Mouse (Mus musculus): ENCODE results near the gene Psmd8. TPM values are rescaled to one million over a fixed set of nuclear protein-coding genes. Genes with fewer than 3 reads are reported as not detected.
"Not testable (repeated sequence)": the region's sequence is repeated elsewhere in the genome, so short reads cannot be mapped to it uniquely, and the experiment has no call there.

Gene Psmd8
- polyA plus RNA-seq, 1 experiment: 388 TPM

GRCm38 (mm10) chr7:29202577-29202976, 22.1 kb upstream of the Psmd8 start:
- H3K4me3 ChIP-seq (ENCODE audit: insufficient read depth, poor library complexity, severe bottlenecking): no peak overlapping the region
- H3K27me3 ChIP-seq (ENCODE audit: control insufficient read depth, insufficient read depth, insufficient read length): peaks cover 3% of the 10 kb centered on the region
- no peak overlapping the region for H3ac ChIP-seq (ENCODE audit: control insufficient read depth, insufficient read length, low read depth)
- no peaks in the 10 kb centered on the region for H3K36me3 ChIP-seq (ENCODE audit: control insufficient read depth, insufficient read depth)
- H3K79me2 ChIP-seq (ENCODE audit: control insufficient read depth, insufficient read depth): no peaks in the 10 kb centered on the region
- TF ChIP-seq CTCF (IDR thresholded peaks at IDR 0.05; ENCODE audit: control insufficient read depth, insufficient read depth, insufficient read length): no peak
- no peak for TF ChIP-seq FOSL1 (IDR thresholded peaks at IDR 0.05; ENCODE audit: insufficient read depth, low read length, poor library complexity, severe bottlenecking)
- TF ChIP-seq MYOG (IDR thresholded peaks at IDR 0.05; ENCODE audit: control insufficient read depth, extremely low read depth, insufficient read length): no peak
- no peak for TF ChIP-seq MAX (IDR thresholded peaks at IDR 0.05)
- TF ChIP-seq CEBPB (IDR thresholded peaks at IDR 0.05; ENCODE audit: low read depth): no peak
- no peak for TF ChIP-seq MYOD1 (IDR thresholded peaks at IDR 0.05; ENCODE audit: control insufficient read depth, insufficient read length, low read depth)
- TF ChIP-seq USF1 (IDR thresholded peaks at IDR 0.05; ENCODE audit: low read depth): no peak
- H3K79me3 ChIP-seq (ENCODE audit: low read depth): no peaks in the 10 kb centered on the region

GRCm38 (mm10) chr7:29194230-29194629, 13.7 kb upstream of the Psmd8 start:
- H3ac ChIP-seq (ENCODE audit: control insufficient read depth, insufficient read length, low read depth); H3K27me3 ChIP-seq (ENCODE audit: control insufficient read depth, insufficient read depth, insufficient read length): not testable (repeated sequence)

GRCm38 (mm10) chr7:29181323-29181722, 822 bp upstream of the Psmd8 start:
- H3K79me2 ChIP-seq (ENCODE audit: control insufficient read depth, insufficient read depth): peaks cover 39% of the 10 kb centered on the region
- peaks cover 34% of the 10 kb centered on the region for H3K79me3 ChIP-seq (ENCODE audit: low read depth)
- not testable (repeated sequence) for H3K4me3 ChIP-seq (ENCODE audit: insufficient read depth, poor library complexity, severe bottlenecking); H3ac ChIP-seq (ENCODE audit: control insufficient read depth, insufficient read length, low read depth); H3K27me3 ChIP-seq (ENCODE audit: control insufficient read depth, insufficient read depth, insufficient read length)
- H3K36me3 ChIP-seq (ENCODE audit: control insufficient read depth, insufficient read depth): peaks cover 15% of the 10 kb centered on the region

More at GRCm38 (mm10) chr7:29194230-29194629, 13.7 kb upstream of the Psmd8 start:
- H3K79me3 ChIP-seq (ENCODE audit: low read depth); H3K79me2 ChIP-seq (ENCODE audit: control insufficient read depth, insufficient read depth); H3K4me3 ChIP-seq (ENCODE audit: insufficient read depth, poor library complexity, severe bottlenecking); H3K36me3 ChIP-seq (ENCODE audit: control insufficient read depth, insufficient read depth): not testable (repeated sequence)

GRCm38 (mm10) chr7:29180854-29181236, 344 bp upstream of the Psmd8 start:
- TF ChIP-seq MYOD1 (IDR thresholded peaks at IDR 0.05; ENCODE audit: control insufficient read depth, insufficient read length, low read depth) (no peak), FOSL1 (IDR thresholded peaks at IDR 0.05; ENCODE audit: insufficient read depth, low read length, poor library complexity, severe bottlenecking) (no peak), USF1 (IDR thresholded peaks at IDR 0.05; ENCODE audit: low read depth) (no peak), MAX (IDR thresholded peaks at IDR 0.05) (no peak), MYOG (IDR thresholded peaks at IDR 0.05; ENCODE audit: control insufficient read depth, extremely low read depth, insufficient read length) (no peak), CEBPB (IDR thresholded peaks at IDR 0.05; ENCODE audit: low read depth) (no peak), CTCF (IDR thresholded peaks at IDR 0.05; ENCODE audit: control insufficient read depth, insufficient read depth, insufficient read length) (no peak)
- Histone ChIP-seq H3K36me3 (ENCODE audit: control insufficient read depth, insufficient read depth) (peaks cover 20% of the 10 kb centered on the region), H3K27me3 (ENCODE audit: control insufficient read depth, insufficient read depth, insufficient read length) (no peaks in the 10 kb centered on the region), H3K4me3 (ENCODE audit: insufficient read depth, poor library complexity, severe bottlenecking) (no peak overlapping the region), H3K79me2 (ENCODE audit: control insufficient read depth, insufficient read depth) (peaks cover 44% of the 10 kb centered on the region), H3K79me3 (ENCODE audit: low read depth) (peaks cover 34% of the 10 kb centered on the region), H3ac (ENCODE audit: control insufficient read depth, insufficient read length, low read depth) (no peak overlapping the region)

GRCm38 (mm10) chr7:29179323-29179722, 1.2 kb downstream of the Psmd8 start:
- Histone ChIP-seq H3ac (ENCODE audit: control insufficient read depth, insufficient read length, low read depth) (peak overlapping the region; percentile 59), H3K36me3 (ENCODE audit: control insufficient read depth, insufficient read depth) (peaks cover 31% of the 10 kb centered on the region), H3K4me3 (ENCODE audit: insufficient read depth, poor library complexity, severe bottlenecking) (peak overlapping the region; percentile 69), H3K79me2 (ENCODE audit: control insufficient read depth, insufficient read depth) (peaks cover 48% of the 10 kb centered on the region), H3K79me3 (ENCODE audit: low read depth) (peaks cover 34% of the 10 kb centered on the region), H3K27me3 (ENCODE audit: control insufficient read depth, insufficient read depth, insufficient read length) (no peaks in the 10 kb centered on the region)
- TF ChIP-seq MYOD1 (IDR thresholded peaks at IDR 0.05; ENCODE audit: control insufficient read depth, insufficient read length, low read depth): no peak
- peak; percentile 38 for TF ChIP-seq MAX (IDR thresholded peaks at IDR 0.05)

GRCm38 (mm10) chr7:29178106-29178505, 2.4 kb downstream of the Psmd8 start:
- Histone ChIP-seq H3K79me3 (ENCODE audit: low read depth) (peaks cover 34% of the 10 kb centered on the region), H3K79me2 (ENCODE audit: control insufficient read depth, insufficient read depth) (peaks cover 48% of the 10 kb centered on the region), H3K27me3 (ENCODE audit: control insufficient read depth, insufficient read depth, insufficient read length) (no peaks in the 10 kb centered on the region), H3K36me3 (ENCODE audit: control insufficient read depth, insufficient read depth) (peaks cover 38% of the 10 kb centered on the region), H3K4me3 (ENCODE audit: insufficient read depth, poor library complexity, severe bottlenecking) (no peak overlapping the region), H3ac (ENCODE audit: control insufficient read depth, insufficient read length, low read depth) (no peak overlapping the region)
- TF ChIP-seq FOSL1 (IDR thresholded peaks at IDR 0.05; ENCODE audit: insufficient read depth, low read length, poor library complexity, severe bottlenecking) (no peak), MYOG (IDR thresholded peaks at IDR 0.05; ENCODE audit: control insufficient read depth, extremely low read depth, insufficient read length) (no peak), MYOD1 (IDR thresholded peaks at IDR 0.05; ENCODE audit: control insufficient read depth, insufficient read length, low read depth) (no peak), CEBPB (IDR thresholded peaks at IDR 0.05; ENCODE audit: low read depth) (no peak), USF1 (IDR thresholded peaks at IDR 0.05; ENCODE audit: low read depth) (no peak), CTCF (IDR thresholded peaks at IDR 0.05; ENCODE audit: control insufficient read depth, insufficient read depth, insufficient read length) (no peak), MAX (IDR thresholded peaks at IDR 0.05) (no peak)

Measured in C2C12 (cell line).